Mouse (Mus musculus) mesoderm, embryonic 11.5 days (tissue): ENCODE data around the gene Mink1.
"Not testable (repeated sequence)": the region's sequence is repeated elsewhere in the genome, so short reads cannot be mapped to it uniquely, and the experiment has no call there.

Source experiments
- DNase-seq: peaks from one replicate; pipeline ENCODE4 v3.0.0-alpha.2; 2012; ENCODE audit warnings: low read depth, low spot score

Mink1 gene

GRCm38 (mm10) chr11:70562287-70562994 lies at the start of gene Mink1:
Gene Mink1, plus strand, starts transcription at chr11:70562881.
- DNase-seq = peak; percentile 96

GRCm38 (mm10) chr11:70513520-70513919 lies 49.2 kb upstream of the Mink1 start:
- DNase-seq = no peak

- no peak for DNase-seq
Measured at GRCm38 (mm10) chr11:70514288-70514687, 48.4 kb upstream of the Mink1 start, which contains the start of gene Vmo1. Gene Vmo1, minus strand, starts transcription at chr11:70514616.

- DNase-seq = peak; percentile 75
Measured at GRCm38 (mm10) chr11:70516352-70516751, 46.3 kb upstream of the Mink1 start.

- no peak for DNase-seq
Measured at GRCm38 (mm10) chr11:70518436-70518835, 44.2 kb upstream of the Mink1 start.

- DNase-seq = no peak
Measured at GRCm38 (mm10) chr11:70518923-70519322, 43.8 kb upstream of the Mink1 start, which contains the start of gene Gltpd2. Gene Gltpd2, plus strand, starts transcription at chr11:70519196.

GRCm38 (mm10) chr11:70520178-70520769 lies 42.4 kb upstream of the Mink1 start:
- DNase-seq = peak; percentile 31

- peak; percentile 56 for DNase-seq
Measured at GRCm38 (mm10) chr11:70523306-70523989, 39.2 kb upstream of the Mink1 start.

GRCm38 (mm10) chr11:70524782-70525181 lies 37.9 kb upstream of the Mink1 start:
- no peak for DNase-seq

GRCm38 (mm10) chr11:70525184-70525678 lies 37.5 kb upstream of the Mink1 start, which contains the start of gene Psmb6:
Gene Psmb6, plus strand, starts transcription at chr11:70525367.
- peak; percentile 97 for DNase-seq

GRCm38 (mm10) chr11:70525726-70526125 lies 37.0 kb upstream of the Mink1 start:
- DNase-seq = no peak

- no peak for DNase-seq
Measured at GRCm38 (mm10) chr11:70526211-70526610, 36.5 kb upstream of the Mink1 start.

- no peak for DNase-seq
Measured at GRCm38 (mm10) chr11:70528610-70529009, 34.1 kb upstream of the Mink1 start.

GRCm38 (mm10) chr11:70531065-70531464 lies 31.6 kb upstream of the Mink1 start:
- not testable (repeated sequence) for DNase-seq

GRCm38 (mm10) chr11:70532839-70533238 lies 29.8 kb upstream of the Mink1 start, which contains the start of gene Gm40193:
Gene Gm40193, minus strand, starts transcription at chr11:70532939.
- DNase-seq = no peak

GRCm38 (mm10) chr11:70539423-70539822 lies 23.3 kb upstream of the Mink1 start:
- no peak for DNase-seq

GRCm38 (mm10) chr11:70539877-70540587 lies 22.6 kb upstream of the Mink1 start, which contains the start of gene Pld2:
Gene Pld2, plus strand, starts transcription at chr11:70540064.
- DNase-seq = peak; percentile 93

GRCm38 (mm10) chr11:70540928-70541327 lies 21.8 kb upstream of the Mink1 start:
- no peak for DNase-seq

GRCm38 (mm10) chr11:70541415-70541814 lies 21.3 kb upstream of the Mink1 start:
- DNase-seq = no peak

- no peak for DNase-seq
Measured at GRCm38 (mm10) chr11:70544496-70544895, 18.2 kb upstream of the Mink1 start.

GRCm38 (mm10) chr11:70551526-70551925 lies 11.2 kb upstream of the Mink1 start:
- DNase-seq = no peak
